In the genomic region with DNA sequence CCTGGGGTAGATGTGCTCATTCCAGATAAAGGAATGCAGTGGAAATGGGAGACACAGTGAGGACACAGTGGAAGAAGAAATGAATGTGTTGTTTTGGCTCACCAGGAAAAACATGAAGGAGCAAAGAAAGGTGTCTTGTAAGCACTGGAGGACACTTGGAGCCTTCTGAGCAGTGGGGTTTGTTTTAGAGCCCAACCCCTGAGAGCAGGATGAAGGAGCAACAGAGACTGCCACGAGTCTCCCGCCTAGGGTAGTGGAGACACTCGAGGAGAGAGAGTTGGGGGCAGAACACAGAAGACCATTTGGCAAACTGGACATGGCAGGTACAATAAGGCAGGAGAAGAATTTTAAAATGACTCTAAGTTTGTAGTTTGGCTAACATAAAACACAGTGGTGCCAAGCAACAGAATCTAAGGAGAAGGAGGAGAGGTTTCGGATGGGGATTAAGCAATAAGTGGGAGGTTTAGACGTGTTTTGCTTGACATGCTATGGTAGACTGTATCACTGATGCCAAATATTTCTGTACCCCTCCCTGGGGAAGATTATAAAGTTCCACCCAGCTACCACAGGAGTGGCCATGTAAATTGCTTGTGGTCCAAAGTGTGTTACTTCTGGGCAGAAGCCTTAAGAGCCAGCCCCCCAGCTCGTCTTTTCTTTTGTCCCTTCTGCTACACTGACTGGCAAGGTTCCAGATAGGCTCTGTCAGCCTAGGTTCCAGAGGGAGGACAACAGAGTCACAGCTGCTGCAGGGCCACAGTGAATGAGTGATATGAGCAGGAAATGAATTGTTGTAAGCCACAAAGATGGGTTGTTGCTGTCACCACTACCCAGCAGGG, we compare ENCODE assay signal across 16 mouse cellular contexts. TPM values are rescaled to one million over a fixed set of nuclear protein-coding genes. Genes with fewer than 3 reads are reported as not detected.
DNase-seq lines count a peak whose midpoint lies in the region; ATAC-seq lines count a peak whose summit lies in the region.
"Had no signal": no experiment of that assay in that cellular context is flagged by ENCODE, and none has a peak within 500 bp of the region (broad histone marks: within the 10 kb centered on the region; RNA-seq: fewer than 3 reads in every experiment).

No protein-coding gene starts in this region.

- no peaks in the 10 kb centered on the region for H3K9me3 ChIP-seq in forebrain, embryonic 14.5 days (replicated peaks; ENCODE audit: control insufficient read depth, low read length)
- H3K9me3 ChIP-seq in forebrain, embryonic 16.5 days (ENCODE audit: control insufficient read depth, low read length), result no peaks in the 10 kb centered on the region
- H3K9me3 ChIP-seq: G1E; liver, embryonic 13.5 days; stomach, embryonic 15.5 days had no signal

- no peaks in the 10 kb centered on the region for H3K4me1 ChIP-seq in forebrain, embryonic 14.5 days (ENCODE audit: control insufficient read depth, insufficient read depth, low read length)
- no peaks in the 10 kb centered on the region for H3K4me1 ChIP-seq in forebrain, embryonic 16.5 days (replicated peaks; ENCODE audit: control insufficient read depth, insufficient read depth, low read length)
- H3K4me1 ChIP-seq: liver, embryonic 13.5 days; stomach, embryonic 15.5 days had no signal

- H3K4me3 ChIP-seq in forebrain, embryonic 14.5 days (ENCODE audit: low read depth, low read length), result no peak overlapping the region
- no peak overlapping the region for H3K4me3 ChIP-seq in forebrain, embryonic 16.5 days (replicated peaks; ENCODE audit: low read length)
- H3K4me3 ChIP-seq: erythroblast, embryonic 14.5 days; liver, embryonic 13.5 days; stomach, embryonic 15.5 days had no signal

- intact Hi-C loops in left cerebral cortex, postnatal 4 days (cut with DNase I), result no loop called here

- H3K9ac ChIP-seq in forebrain, embryonic 14.5 days (ENCODE audit: low read length), result no peak overlapping the region
- no peak overlapping the region for H3K9ac ChIP-seq in forebrain, embryonic 16.5 days (replicated peaks; ENCODE audit: low read depth, low read length)
- H3K9ac ChIP-seq: liver, embryonic 13.5 days; stomach, embryonic 15.5 days had no signal

- H3K27ac ChIP-seq in forebrain, embryonic 14.5 days (ENCODE audit: low read depth, low read length), result no peak overlapping the region
- H3K27ac ChIP-seq in forebrain, embryonic 16.5 days (ENCODE audit: low read length), result no peak overlapping the region
- H3K27ac ChIP-seq: liver, embryonic 13.5 days; stomach, embryonic 15.5 days had no signal

- 70% methylated on average over 6 of the region's 6 CpGs for WGBS in forebrain, embryonic 14.5 days
- 60% methylated on average over 6 of the region's 6 CpGs for WGBS in forebrain, embryonic 16.5 days

- DNase-seq in forebrain, embryonic 14.5 days (ENCODE audit: low spot score), result peak; percentile 32
- DNase-seq in left cerebral cortex, postnatal 4 days, result peak; percentile 23
- DNase-seq in left cerebral cortex, adult 8-10 months (ENCODE audit: low spot score in 2 of 2), result no peak
- peak; percentile 12 for DNase-seq in fibroblast of lung, adult 2 months (ENCODE audit: low read depth)
- DNase-seq in lung, postnatal 10 days, result peak; percentile 57
- no peak for DNase-seq in MN1 (ENCODE audit: low spot score)
- DNase-seq: cerebellum, adult 11-12 months; embryo, embryonic 11 days; kidney, adult 9 months; liver, embryonic 13.5 days; thymus, postnatal 25 days had no signal

- no peaks in the 10 kb centered on the region for H3K27me3 ChIP-seq in forebrain, embryonic 14.5 days (replicated peaks; ENCODE audit: control insufficient read depth, insufficient read depth, low read length)
- H3K27me3 ChIP-seq in forebrain, embryonic 16.5 days (replicated peaks; ENCODE audit: control insufficient read depth, insufficient read depth, low read length), result no peaks in the 10 kb centered on the region
- H3K27me3 ChIP-seq: liver, embryonic 13.5 days; stomach, embryonic 15.5 days had no signal

- H3K36me3 ChIP-seq in forebrain, embryonic 14.5 days (ENCODE audit: control insufficient read depth, insufficient read depth, low read length), result peaks cover 23% of the 10 kb centered on the region
- H3K36me3 ChIP-seq in forebrain, embryonic 16.5 days (ENCODE audit: control insufficient read depth, insufficient read depth), result peaks cover 15% of the 10 kb centered on the region
- H3K36me3 ChIP-seq: G1E; liver, embryonic 13.5 days; stomach, embryonic 15.5 days had no signal

- no peak for ATAC-seq in forebrain, embryonic 14.5 days
- no peak for ATAC-seq in forebrain, embryonic 16.5 days
- no peak for ATAC-seq in megakaryocyte, adult 5-6 weeks (ENCODE audit: poor library complexity, severe bottlenecking)

- no peak overlapping the region for H3K4me2 ChIP-seq in forebrain, embryonic 14.5 days (ENCODE audit: low read length)
- H3K4me2 ChIP-seq in forebrain, embryonic 16.5 days (ENCODE audit: low read length), result no peak overlapping the region
- H3K4me2 ChIP-seq: liver, embryonic 13.5 days; stomach, embryonic 15.5 days had no signal

RNA-seq across cellular contexts. Expression of a gene that starts 30.9 kb away (rescaled TPM):
- 5.7 and 6.4 TPM in 2 replicates for polyA plus RNA-seq in forebrain, embryonic 14.5 days (2014; fragmentation: Nextera tagmentation; extraction: Ambion mirVana)
- 9.0 and 9.3 TPM in 2 replicates for polyA plus RNA-seq in forebrain, embryonic 16.5 days (2015; fragmentation: Nextera tagmentation; extraction: Ambion mirVana)
- total RNA-seq in left cerebral cortex, postnatal 4 days (2021), result 10 to 100 TPM; 10.7 to 12.8 TPM
- total RNA-seq in left cerebral cortex, adult 8-10 months (2022), result 1 to 10 TPM; 7.1 to 8.8 (median 7.7) TPM
- 2.9 and 4.0 TPM in 2 replicates for total RNA-seq in megakaryocyte, adult 5-6 weeks (2015)
- total RNA-seq in megakaryocyte, adult 5-6 weeks (2017), result 5.3 and 6.2 TPM in 2 replicates
- polyA plus RNA-seq: erythroblast, embryonic 14.5 days; G1E had no signal

RNA-seq across cellular contexts. Expression of a gene that starts 34.0 kb away (rescaled TPM):
- polyA plus RNA-seq in forebrain, embryonic 14.5 days (2014; fragmentation: Nextera tagmentation; extraction: Ambion mirVana), result 19.0 and 22.1 TPM in 2 replicates
- 14.9 and 16.1 TPM in 2 replicates for polyA plus RNA-seq in forebrain, embryonic 16.5 days (2015; fragmentation: Nextera tagmentation; extraction: Ambion mirVana)
- total RNA-seq in left cerebral cortex, postnatal 4 days (2021), result 10 to 100 TPM; 95.9 to 99.0 TPM
- total RNA-seq in left cerebral cortex, adult 8-10 months (2022), result 10 to 100 TPM; 48.5 to 57.9 (median 50.4) TPM
- total RNA-seq in megakaryocyte, adult 5-6 weeks (2015), result 7.7 and 9.4 TPM in 2 replicates
- total RNA-seq in megakaryocyte, adult 5-6 weeks (2017), result 10.7 and 11.4 TPM in 2 replicates

RNA-seq across cellular contexts. Expression of a gene that starts 54.4 kb away (rescaled TPM):
- polyA plus RNA-seq in forebrain, embryonic 14.5 days (2014; fragmentation: Nextera tagmentation; extraction: Ambion mirVana), result 17.6 and 20.1 TPM in 2 replicates
- 12.0 and 13.6 TPM in 2 replicates for polyA plus RNA-seq in forebrain, embryonic 16.5 days (2015; fragmentation: Nextera tagmentation; extraction: Ambion mirVana)
- 1 to 10 TPM; 4.2 TPM for total RNA-seq in left cerebral cortex, postnatal 4 days (2021)
- 1 to 10 TPM; 2.3 to 3.3 (median 3.0) TPM for total RNA-seq in left cerebral cortex, adult 8-10 months (2022)
- 29.7 and 33.8 TPM in 2 replicates for total RNA-seq in megakaryocyte, adult 5-6 weeks (2015)
- total RNA-seq in megakaryocyte, adult 5-6 weeks (2017), result 82.6 and 84.1 TPM in 2 replicates

Comparison
In these comparisons a context has a peak if more than half of its experiments do, and no peak if none do; other contexts are left out.
1. DNase-seq: peak in forebrain, embryonic 14.5 days (single experiment), left cerebral cortex, postnatal 4 days (single experiment), fibroblast of lung, adult 2 months (single experiment) and lung, postnatal 10 days (single experiment); none in left cerebral cortex, adult 8-10 months (0 of 2) and MN1 (single experiment).
2. RNA of a gene that starts 54.4 kb away (total RNA-seq): 29.7 to 84.1 TPM in megakaryocyte, adult 5-6 weeks; 4.2 TPM in left cerebral cortex, postnatal 4 days and 2.3 to 3.3 TPM in left cerebral cortex, adult 8-10 months; every median in the first group is over 4 times any median in the second.